Mouse (Mus musculus) lung, postnatal 0 days (tissue): ENCODE results near the gene Dnmbp.

Source experiments
- CTCF ChIP-seq: IDR thresholded peaks from 2 replicates; pipeline ENCODE4 v1.5.1; 2016; ENCODE audit warnings: antibody characterized with exemption, mild to moderate bottlenecking
- EP300 ChIP-seq: IDR thresholded peaks from 2 replicates; pipeline ENCODE4 v1.6.1; 2016; ENCODE audit warnings: antibody characterized with exemption, mild to moderate bottlenecking, control low read depth

DNA sequence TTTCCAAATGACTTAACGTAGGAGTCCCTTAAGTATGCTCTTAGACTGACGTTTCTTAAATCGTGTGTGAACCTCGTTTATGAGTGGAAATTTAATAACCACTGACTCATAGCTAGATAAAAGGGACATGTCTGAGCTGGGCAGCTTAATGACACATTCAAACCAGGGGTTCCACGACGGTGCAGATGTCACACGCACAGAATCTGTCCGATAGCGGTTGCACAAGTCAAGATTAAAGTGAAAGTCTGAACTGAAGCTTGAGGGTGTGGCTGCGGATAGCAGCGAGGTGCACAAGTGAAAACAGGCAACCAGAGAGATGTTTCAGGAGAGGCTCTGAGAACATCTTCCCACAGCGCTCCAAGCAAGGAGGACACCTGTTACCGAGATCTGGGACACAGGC lies 18.6 kb downstream of the Dnmbp start:
- TF ChIP-seq CTCF (no peak), EP300 (no peak)
